Mouse (Mus musculus) limb, embryonic 11.5 days (tissue): ENCODE measurements at regions not wholly inside any gene's neighbourhood (a gene's known extent, or its start where the extent isn't known, plus 50 kb on each side); places are given as distances from the start of the nearest gene placed in this dataset.

ENCODE experiments used
- ATAC-seq: fragments of 200-750 bp; cut with Nextera tagmentation; 2 replicates; pipeline ENCODE4 v1.8.0; 2017; ENCODE audit warnings: low read depth; ENCODE audit not compliant: insufficient number of reproducible peaks, low FRiP score, low TSS enrichment
- DNase-seq: peaks from one replicate; pipeline ENCODE4 v3.0.0-alpha.2; 2015; ENCODE audit warnings: low spot score
- H3K27ac ChIP-seq: fragments of 300-500 bp; sonication (generic); replicated peaks from 2 replicates; pipeline ENCODE4 v1.5.1; 2014; ENCODE audit warnings: low read depth, mild to moderate bottlenecking, low read length
- H3K27me3 ChIP-seq: fragments of 300-500 bp; sonication (generic); 2 replicates; pipeline ENCODE4 v1.6.1; 2014; ENCODE audit warnings: mild to moderate bottlenecking, low read length, mixed read lengths; ENCODE audit not compliant: control insufficient read depth, insufficient read depth
- H3K36me3 ChIP-seq: fragments of 300-500 bp; sonication (generic); 2 replicates; pipeline ENCODE4 v1.6.1; 2014; ENCODE audit warnings: mild to moderate bottlenecking, low read length, moderate library complexity, mixed read lengths; ENCODE audit not compliant: control insufficient read depth, insufficient read depth
- H3K4me1 ChIP-seq: fragments of 300-500 bp; sonication (generic); 2 replicates; pipeline ENCODE4 v1.6.1; 2014; ENCODE audit warnings: low read length, mixed read lengths; ENCODE audit not compliant: control insufficient read depth, insufficient read depth
- H3K4me2 ChIP-seq: fragments of 300-500 bp; sonication (generic); 2 replicates; pipeline ENCODE4 v1.6.1; 2014; ENCODE audit warnings: low read depth, mild to moderate bottlenecking, moderate library complexity; ENCODE audit not compliant: severe bottlenecking
- H3K4me3 ChIP-seq: fragments of 300-500 bp; sonication (generic); 2 replicates; pipeline ENCODE4 v1.5.1; 2014; ENCODE audit warnings: low read depth, low read length
- H3K9ac ChIP-seq: fragments of 300-500 bp; sonication (generic); 2 replicates; pipeline ENCODE4 v1.6.1; 2014; ENCODE audit warnings: mild to moderate bottlenecking, low read length
- H3K9me3 ChIP-seq: fragments of 300-500 bp; sonication (generic); 2 replicates; pipeline ENCODE4 v1.6.1; 2016; ENCODE audit warnings: low read length; ENCODE audit not compliant: control insufficient read depth
- WGBS: fragments of 180-500 bp; shearing (Covaris S2); extraction: QIAGEN DNeasy Blood & Tissue Kit; methylation state at CpG from one replicate; pipeline ENCODE4 v1.1.7; 2014; 5-methylcytosine and 5-hydroxymethylcytosine counted together

DNA sequence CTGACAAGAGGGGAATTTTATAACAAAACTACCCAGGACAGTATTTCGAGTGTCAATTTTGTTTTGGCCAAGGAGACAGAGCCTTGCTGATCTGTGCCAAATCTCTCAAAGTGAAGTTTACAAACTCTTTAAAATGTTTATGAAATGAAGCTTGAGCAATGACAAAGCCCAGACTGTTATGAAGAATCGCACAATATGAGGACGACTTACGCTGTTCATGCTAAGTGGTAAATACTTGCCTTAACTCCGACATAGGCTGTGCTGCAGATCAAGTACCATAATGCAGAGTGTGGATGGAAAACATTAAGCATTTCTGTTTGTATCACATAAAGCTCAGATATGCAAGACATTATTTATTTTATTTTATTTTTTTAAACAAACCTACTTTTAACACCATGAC, 169.8 kb upstream of the Dcn start:
- no peaks in the 10 kb centered on the region for H3K4me1 ChIP-seq
- DNase-seq (no peak), ATAC-seq (no peak)
- H3K4me2 ChIP-seq = no peak overlapping the region
- 96% methylated on average over 5 of the region's 5 CpGs for WGBS
- H3K36me3 ChIP-seq = no peaks in the 10 kb centered on the region
- H3K27ac ChIP-seq = no peak overlapping the region
- H3K4me3 ChIP-seq = no peak overlapping the region
- no peak overlapping the region for H3K9ac ChIP-seq
- H3K27me3 ChIP-seq = no peaks in the 10 kb centered on the region
- H3K9me3 ChIP-seq = no peaks in the 10 kb centered on the region

DNA sequence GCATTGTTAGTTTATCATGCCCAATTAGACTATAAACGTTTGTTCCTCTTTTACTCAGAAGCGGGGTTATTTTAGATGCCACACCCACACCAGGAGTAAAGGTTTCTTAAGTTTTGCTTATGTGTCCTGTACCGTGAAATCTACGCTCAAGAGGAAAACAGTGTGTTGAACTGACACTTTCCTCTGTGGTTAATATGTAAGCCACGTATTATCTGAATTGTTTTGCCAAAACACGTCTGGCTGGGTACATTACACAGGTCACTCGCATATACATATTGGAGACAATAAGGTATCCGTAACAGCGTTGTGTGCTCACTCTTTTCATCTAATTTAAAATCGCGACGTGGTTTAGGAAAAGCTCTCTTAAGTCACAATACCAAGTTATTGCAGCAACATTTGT, 166.9 kb upstream of the Dcn start:
- no peak overlapping the region for H3K27ac ChIP-seq
- no peak overlapping the region for H3K4me3 ChIP-seq
- ATAC-seq (no peak; the same call in 1 of the 2 replicates), DNase-seq (no peak)
- H3K9me3 ChIP-seq = no peaks in the 10 kb centered on the region
- peak overlapping the region; percentile 43; the same call in 1 of the 2 replicates for H3K4me2 ChIP-seq
- H3K36me3 ChIP-seq = no peaks in the 10 kb centered on the region
- H3K4me1 ChIP-seq = no peaks in the 10 kb centered on the region
- no peaks in the 10 kb centered on the region for H3K27me3 ChIP-seq
- 53% methylated on average over 12 of the region's 12 CpGs for WGBS
- peak overlapping the region; percentile 41; the same call in 1 of the 2 replicates for H3K9ac ChIP-seq

DNA sequence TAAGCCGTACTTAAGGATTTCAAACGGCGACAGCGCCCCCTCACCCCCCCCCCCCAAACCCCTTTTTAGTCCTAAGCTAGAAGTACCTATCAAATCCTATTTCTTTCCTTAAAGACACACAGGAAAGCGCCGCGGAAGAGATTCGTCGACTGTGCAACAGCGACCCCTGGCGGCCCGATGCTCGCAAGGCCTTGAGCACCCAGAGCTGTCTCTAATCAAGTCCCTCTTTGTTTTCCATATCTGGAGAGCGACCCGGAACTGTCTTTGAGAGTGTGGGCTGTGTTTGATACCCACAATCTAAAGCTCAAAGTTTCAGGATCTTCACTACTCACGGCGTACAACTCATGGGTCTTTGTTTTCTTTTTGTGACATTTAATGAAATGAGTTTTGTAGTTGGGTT, 166.4 kb upstream of the Dcn start:
- H3K27me3 ChIP-seq = no peaks in the 10 kb centered on the region
- peak overlapping the region; percentile 43 for H3K4me2 ChIP-seq
- peak overlapping the region; percentile 82 for H3K27ac ChIP-seq
- DNase-seq = peak; percentile 99
- H3K4me3 ChIP-seq = peak overlapping the region; percentile 13
- H3K9me3 ChIP-seq = no peaks in the 10 kb centered on the region
- under 1% methylated on average over 17 of the region's 17 CpGs for WGBS
- H3K4me1 ChIP-seq = no peaks in the 10 kb centered on the region
- H3K9ac ChIP-seq = peak overlapping the region; percentile 41
- H3K36me3 ChIP-seq = no peaks in the 10 kb centered on the region
- ATAC-seq = peak; percentile 89

DNA sequence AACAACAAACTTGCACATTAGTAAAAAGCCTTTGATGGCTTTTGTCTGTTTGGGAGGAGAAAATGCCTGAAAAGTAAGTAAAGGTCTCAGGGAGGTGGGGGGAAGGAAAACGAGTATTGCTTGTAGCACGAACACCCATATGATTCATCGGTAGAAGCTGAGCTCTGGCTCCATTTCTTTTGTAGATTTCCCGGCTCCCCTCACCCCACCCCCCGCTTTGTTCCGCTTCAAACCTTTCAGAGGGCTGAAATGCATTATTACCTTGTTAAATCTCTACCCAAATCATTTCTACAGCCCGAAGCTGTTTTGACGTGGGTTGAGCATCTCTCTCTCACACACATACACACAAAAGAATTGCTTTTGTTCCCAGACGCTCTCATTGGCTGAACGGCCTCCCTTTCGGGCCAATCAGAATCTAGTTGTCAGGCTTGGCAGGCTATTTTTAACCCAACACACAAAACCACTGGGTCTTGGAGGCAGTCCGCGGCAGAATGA, 166.0 kb upstream of the Dcn start:
- Histone ChIP-seq H3K27ac (peak overlapping the region; percentile 82), H3K4me1 (no peaks in the 10 kb centered on the region), H3K4me3 (peak overlapping the region; percentile 13), H3K27me3 (no peaks in the 10 kb centered on the region), H3K9ac (peak overlapping the region; percentile 35), H3K4me2 (peak overlapping the region; percentile 43), H3K9me3 (no peaks in the 10 kb centered on the region), H3K36me3 (no peaks in the 10 kb centered on the region)
- DNase-seq (peak; percentile 85), ATAC-seq (peak; percentile 85)
- under 1% methylated on average over 13 of the region's 13 CpGs for WGBS

DNA sequence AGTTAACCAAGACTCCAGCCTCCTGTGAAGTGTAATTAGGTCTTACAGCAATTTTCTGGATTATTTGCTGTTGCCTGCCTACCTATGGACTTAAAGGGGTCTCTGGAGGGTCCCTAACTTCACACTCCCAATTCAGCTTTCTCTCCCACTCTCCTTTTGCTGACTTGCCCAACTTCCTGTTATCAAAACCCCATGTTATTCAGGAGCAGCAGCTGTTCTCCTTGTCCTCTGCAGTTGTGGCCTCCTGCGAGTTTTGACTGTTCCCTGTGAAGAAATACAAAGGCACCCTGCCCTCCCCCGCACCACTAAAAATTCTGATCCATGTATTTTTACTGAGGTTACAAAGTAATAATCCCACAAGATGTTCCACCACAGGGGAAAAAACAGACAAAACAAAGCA, 146.8 kb upstream of the Dcn start:
- Histone ChIP-seq H3K9me3 (no peaks in the 10 kb centered on the region), H3K4me1 (no peaks in the 10 kb centered on the region), H3K4me3 (no peak overlapping the region), H3K36me3 (no peaks in the 10 kb centered on the region), H3K4me2 (no peak overlapping the region), H3K27me3 (no peaks in the 10 kb centered on the region), H3K27ac (no peak overlapping the region), H3K9ac (no peak overlapping the region)
- DNase-seq (no peak), ATAC-seq (no peak)
- 79% methylated on average over 2 of the region's 2 CpGs for WGBS

DNA sequence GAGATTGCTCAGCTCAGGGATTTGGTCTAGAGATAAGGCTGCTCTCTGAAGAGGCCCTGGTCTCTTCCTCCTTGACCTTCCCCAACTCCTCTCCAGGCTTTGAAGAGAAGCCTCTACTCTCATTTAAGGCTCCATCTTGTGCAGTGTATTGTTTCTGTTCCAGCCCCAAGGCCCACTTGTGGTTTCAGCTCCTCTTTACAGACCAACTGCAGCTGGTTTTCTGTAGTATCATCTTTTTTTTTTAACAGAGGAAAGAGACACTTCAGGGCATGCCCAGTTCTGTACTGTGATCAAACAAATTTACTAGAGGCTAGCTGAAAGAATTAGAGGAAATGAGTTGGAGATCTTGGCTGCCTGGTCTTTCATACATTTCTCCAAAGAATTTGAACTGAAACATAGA, 145.4 kb upstream of the Dcn start:
- H3K4me3 ChIP-seq = no peak overlapping the region
- H3K27me3 ChIP-seq = no peaks in the 10 kb centered on the region
- ATAC-seq (no peak), DNase-seq (no peak)
- H3K4me2 ChIP-seq = no peak overlapping the region
- H3K4me1 ChIP-seq = no peaks in the 10 kb centered on the region
- no peak overlapping the region for H3K9ac ChIP-seq
- H3K27ac ChIP-seq = no peak overlapping the region
- no peaks in the 10 kb centered on the region for H3K9me3 ChIP-seq
- no peaks in the 10 kb centered on the region for H3K36me3 ChIP-seq

DNA sequence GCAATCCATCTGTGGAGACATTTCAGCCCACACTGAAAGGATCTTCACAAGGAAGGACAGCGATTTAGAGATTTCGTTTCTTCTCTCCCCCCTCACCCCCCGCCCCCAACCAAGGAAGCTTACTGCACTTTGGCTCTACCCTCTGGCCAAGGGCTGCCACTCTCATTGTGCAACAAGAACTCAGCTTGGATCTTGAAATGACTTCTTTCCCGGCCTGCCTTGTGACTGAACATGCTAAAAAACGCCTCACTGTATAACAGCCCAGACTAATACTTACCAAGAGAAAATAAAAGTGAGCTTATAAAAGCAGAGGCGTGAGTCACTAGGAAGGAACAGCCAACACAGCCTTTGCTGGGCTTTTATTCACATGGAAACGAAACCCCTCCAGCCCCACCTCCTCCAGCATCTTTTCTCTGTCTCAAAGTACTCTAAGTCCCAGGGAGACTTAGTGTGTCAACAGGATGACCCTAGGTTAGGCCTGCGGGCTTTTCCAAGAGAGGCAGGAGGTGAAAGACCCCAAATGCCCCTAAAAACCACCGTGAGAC, 144.7 kb upstream of the Dcn start:
- no peak overlapping the region for H3K9ac ChIP-seq
- no peak overlapping the region for H3K4me3 ChIP-seq
- H3K9me3 ChIP-seq = no peaks in the 10 kb centered on the region
- ATAC-seq = no peak
- H3K4me1 ChIP-seq = no peaks in the 10 kb centered on the region
- H3K27me3 ChIP-seq = no peaks in the 10 kb centered on the region
- 82% methylated on average over 9 of the region's 9 CpGs for WGBS
- DNase-seq = no peak
- no peaks in the 10 kb centered on the region for H3K36me3 ChIP-seq
- H3K27ac ChIP-seq = no peak overlapping the region
- H3K4me2 ChIP-seq = no peak overlapping the region

DNA sequence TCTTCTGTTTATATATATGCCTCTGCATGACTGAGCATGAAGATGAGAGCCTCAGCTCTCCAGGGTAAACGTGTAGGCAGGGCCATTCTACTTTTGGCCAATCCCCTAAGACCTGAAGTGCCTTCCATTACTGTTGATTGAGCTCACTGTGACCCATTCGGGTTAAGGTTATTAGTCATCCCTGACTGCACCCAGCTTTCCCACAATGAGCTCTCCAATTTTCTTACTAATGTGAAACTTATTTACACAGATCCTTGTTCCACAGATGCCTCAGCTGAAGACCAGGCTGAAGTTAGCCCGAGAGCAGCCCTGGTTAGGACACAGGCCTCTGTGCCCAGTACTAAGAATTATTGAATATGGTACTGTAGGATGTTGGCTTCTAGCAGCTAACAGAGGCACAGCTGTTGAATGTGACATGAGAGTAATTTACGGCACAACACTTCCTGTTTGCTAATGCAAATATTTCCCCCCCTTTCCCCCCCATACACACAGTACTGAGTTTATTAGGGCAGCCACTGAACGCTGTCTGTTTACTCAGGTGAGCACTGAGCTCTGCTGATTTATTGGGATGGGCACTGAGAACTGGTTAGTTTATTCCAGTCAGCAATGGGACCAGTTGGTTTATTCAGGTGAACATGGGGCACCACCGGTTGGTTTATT, 141.2 kb upstream of the Dcn start:
- Histone ChIP-seq H3K4me1 (no peaks in the 10 kb centered on the region), H3K4me2 (no peak overlapping the region), H3K36me3 (no peaks in the 10 kb centered on the region), H3K9me3 (no peaks in the 10 kb centered on the region), H3K9ac (no peak overlapping the region), H3K4me3 (no peak overlapping the region), H3K27me3 (no peaks in the 10 kb centered on the region), H3K27ac (no peak overlapping the region)
- ATAC-seq (no peak), DNase-seq (no peak)
- WGBS = 74% methylated on average over 6 of the region's 6 CpGs
